Mouse (Mus musculus): ENCODE results near the gene Gm7356.

Gm7356 gene

GRCm38 (mm10) chr17:14003604-14004003, at the start of gene Gm7356:
Gm7356 (minus strand) TSS chr17:14003704.
- 84% methylated on average over 4 of the region's 4 CpGs for WGBS

- 22% methylated on average over 1 of the region's 2 CpGs for WGBS
Measured at GRCm38 (mm10) chr17:14041880-14042279, 38.4 kb upstream of the Gm7356 start.

- whole genome bisulfite sequencing: 53% methylated on average over 1 of the region's 2 CpGs
Measured at GRCm38 (mm10) chr17:14037012-14037411, 33.5 kb upstream of the Gm7356 start.

GRCm38 (mm10) chr17:14036113-14036512, 32.6 kb upstream of the Gm7356 start:
- 91% methylated on average over 4 of the region's 4 CpGs for WGBS

GRCm38 (mm10) chr17:13993425-13993824, 10.1 kb downstream of the Gm7356 start:
- 54% methylated on average over 2 of the region's 2 CpGs for WGBS

GRCm38 (mm10) chr17:13987690-13988089, 15.8 kb downstream of the Gm7356 start:
- 94% methylated on average over 1 of the region's 1 CpGs for WGBS

- 87% methylated on average over 5 of the region's 5 CpGs for WGBS
Measured at GRCm38 (mm10) chr17:13970796-13971195, 32.7 kb downstream of the Gm7356 start.

- WGBS: 83% methylated on average over 1 of the region's 2 CpGs
Measured at GRCm38 (mm10) chr17:13969917-13970316, 33.6 kb downstream of the Gm7356 start.

- WGBS: 27% methylated on average over 1 of the region's 2 CpGs
Measured at GRCm38 (mm10) chr17:13965048-13965447, 38.5 kb downstream of the Gm7356 start.

- WGBS: 97% methylated on average over 3 of the region's 3 CpGs
Measured at GRCm38 (mm10) chr17:13962245-13962644, 41.3 kb downstream of the Gm7356 start.

GRCm38 (mm10) chr17:13958129-13958528, 45.4 kb downstream of the Gm7356 start:
- 81% methylated on average over 1 of the region's 2 CpGs for WGBS

GRCm38 (mm10) chr17:13951570-13951969, 51.9 kb downstream of the Gm7356 start:
- WGBS: 90% methylated on average over 1 of the region's 1 CpGs
